Mouse (Mus musculus) layer of hippocampus, postnatal 36 days (tissue): ENCODE measurements around the gene Dnaja3. TPM values are rescaled to one million over a fixed set of nuclear protein-coding genes. Genes with fewer than 3 reads are reported as not detected.

Source experiments
- DNase-seq, 2 experiments: peaks; one replicate each; pipeline ENCODE4 v3.0.0; 2022
- total RNA-seq, 2 experiments: library from RNA; stranded (reverse); gene quantifications; 2 replicates each; pipeline ENCODE4 v1.2.3; 2021

The Dnaja3 gene
- total RNA-seq = 10 to 100 TPM; 61.7 to 65.6 TPM

DNA sequence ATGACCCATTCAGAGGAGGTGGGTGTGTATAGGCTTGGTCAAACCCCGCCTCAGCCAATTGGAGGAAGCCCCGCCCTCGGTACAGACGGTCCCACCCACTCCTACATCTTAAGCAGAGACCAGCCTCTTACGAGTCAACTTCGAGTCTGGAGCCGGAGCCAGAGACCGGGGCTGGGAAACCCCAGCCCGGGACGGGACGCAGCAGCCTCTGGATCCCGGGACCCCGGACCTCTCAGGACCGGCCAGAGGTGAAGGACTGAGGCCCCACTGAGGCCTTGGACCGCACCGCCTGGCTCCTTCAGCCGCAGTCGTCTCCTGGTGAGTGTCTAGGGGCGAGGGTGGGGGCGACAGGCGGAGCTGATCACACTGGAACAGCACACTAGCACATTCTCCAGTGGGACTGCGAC, at the start of gene Dnaja3, which contains the start of gene Vasn:
Gene Dnaja3 (plus strand): TSS at position 159 of the 407 bp plus-strand sequence.
Gene Vasn (plus strand): TSS at position 111 of the 407 bp plus-strand sequence.
- peak; percentile 48 to 57 for DNase-seq

DNA sequence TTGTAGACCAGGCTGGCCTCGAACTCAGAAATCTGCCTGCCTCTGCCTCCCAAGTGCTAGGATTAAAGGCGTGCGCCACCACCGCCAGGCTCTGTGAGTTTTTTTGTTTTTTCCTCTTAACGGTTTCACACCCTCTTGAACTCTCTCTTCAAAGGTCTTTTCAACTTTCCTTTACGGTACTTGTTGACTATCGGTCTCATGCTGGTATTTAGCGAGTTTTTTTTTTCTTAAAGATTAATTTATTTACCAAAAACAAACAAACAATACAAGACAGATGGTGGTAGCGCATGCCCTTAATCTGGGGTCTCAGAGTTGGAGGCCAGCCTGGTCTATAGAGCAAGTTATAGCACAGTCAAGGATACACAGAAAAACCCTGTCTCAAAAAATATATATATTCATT, 49.6 kb upstream of the Dnaja3 start:
- no peak for DNase-seq

DNA sequence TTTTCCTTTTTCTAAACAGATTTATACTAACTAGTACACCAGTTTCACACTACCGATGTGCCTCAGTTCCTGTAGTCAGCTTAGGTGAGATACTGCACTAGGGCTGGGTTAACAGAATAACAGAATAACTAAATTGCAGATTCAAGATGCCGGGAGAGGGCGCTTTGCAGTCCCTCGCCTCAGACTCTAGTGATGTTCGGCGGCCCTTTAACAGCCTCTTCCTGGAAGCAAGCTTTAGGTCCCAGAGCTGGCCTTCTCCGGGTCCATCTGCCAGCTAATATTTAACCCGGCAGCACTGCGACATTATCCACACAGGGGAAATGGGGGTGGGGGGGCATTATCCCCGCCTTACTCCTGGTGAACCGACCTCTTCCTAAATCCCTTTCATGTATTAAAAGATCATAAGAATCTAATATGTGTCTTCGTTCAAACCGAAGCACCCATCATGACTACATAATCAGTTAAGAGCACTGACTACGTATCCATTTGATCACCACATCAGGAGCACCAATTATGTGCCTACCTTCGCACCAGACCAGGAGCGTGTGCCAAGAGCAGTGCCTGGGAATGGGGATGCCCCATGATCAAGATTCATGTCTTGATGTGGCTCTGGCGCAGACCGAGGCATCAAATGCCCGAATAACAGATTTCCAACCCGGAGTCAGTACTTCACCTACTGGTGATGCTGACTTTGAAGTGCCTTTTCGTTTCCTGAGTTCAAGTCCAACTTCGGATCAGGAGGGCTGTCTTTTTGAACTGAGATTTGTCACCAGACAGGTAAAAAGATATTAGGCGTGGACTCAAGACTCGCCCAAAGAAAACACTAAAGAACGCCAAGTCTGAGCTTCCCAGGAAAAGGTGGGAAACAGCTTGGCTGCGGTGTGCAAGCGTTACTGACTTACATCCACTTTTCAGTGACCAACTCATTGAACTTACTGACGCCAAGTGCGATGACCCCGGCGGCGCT, 46.6 kb upstream of the Dnaja3 start:
- peak; percentile 41 to 50 for DNase-seq

GRCm38 (mm10) chr16:4593971-4594813, 45.6 kb upstream of the Dnaja3 start, which contains the start of gene Glis2:
TSS of gene Glis2 (plus strand) at chr16:4594713.
- DNase-seq = peak in 1 of 2 experiments; percentile 42

DNA sequence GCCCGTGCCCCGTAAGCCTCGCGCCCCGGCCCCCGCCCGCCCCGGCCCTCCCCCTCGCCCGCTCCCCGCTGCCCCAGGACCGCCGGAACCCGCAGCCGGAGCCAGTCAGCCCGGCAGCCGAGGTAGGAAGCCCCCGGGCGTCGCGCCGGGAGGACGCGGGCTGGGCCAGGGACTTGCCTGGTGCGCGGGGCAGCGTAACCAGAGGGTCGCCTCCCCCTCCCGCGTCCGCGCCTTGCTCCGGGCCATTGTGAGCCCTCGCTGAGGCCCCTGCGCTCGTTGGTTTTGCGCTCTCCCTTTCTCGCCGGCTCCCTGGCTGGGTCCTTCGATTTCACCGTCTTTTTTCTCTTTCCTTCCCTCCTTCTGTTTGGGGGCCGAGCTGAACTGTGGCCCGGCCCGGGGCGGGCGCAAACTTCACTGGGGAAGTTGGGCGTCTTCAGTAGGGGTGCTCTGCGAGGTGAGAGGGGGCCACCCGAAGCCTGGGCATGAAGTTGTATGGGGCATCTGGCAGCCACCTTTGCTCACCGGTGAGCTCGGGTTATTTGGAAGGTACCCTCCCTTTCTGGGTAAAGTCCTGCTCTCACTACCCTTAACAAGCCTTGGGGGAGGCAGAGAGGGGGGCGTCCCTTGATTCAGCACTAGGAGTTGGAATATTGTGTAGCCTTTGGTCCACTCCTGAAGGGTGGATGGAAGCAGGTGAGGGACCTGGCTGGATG, 44.8 kb upstream of the Dnaja3 start:
- DNase-seq = peak in 1 of 2 experiments; percentile 32

- peak in 1 of 2 experiments; percentile 35 for DNase-seq
Measured at GRCm38 (mm10) chr16:4595527-4595963, 44.2 kb upstream of the Dnaja3 start.

DNA sequence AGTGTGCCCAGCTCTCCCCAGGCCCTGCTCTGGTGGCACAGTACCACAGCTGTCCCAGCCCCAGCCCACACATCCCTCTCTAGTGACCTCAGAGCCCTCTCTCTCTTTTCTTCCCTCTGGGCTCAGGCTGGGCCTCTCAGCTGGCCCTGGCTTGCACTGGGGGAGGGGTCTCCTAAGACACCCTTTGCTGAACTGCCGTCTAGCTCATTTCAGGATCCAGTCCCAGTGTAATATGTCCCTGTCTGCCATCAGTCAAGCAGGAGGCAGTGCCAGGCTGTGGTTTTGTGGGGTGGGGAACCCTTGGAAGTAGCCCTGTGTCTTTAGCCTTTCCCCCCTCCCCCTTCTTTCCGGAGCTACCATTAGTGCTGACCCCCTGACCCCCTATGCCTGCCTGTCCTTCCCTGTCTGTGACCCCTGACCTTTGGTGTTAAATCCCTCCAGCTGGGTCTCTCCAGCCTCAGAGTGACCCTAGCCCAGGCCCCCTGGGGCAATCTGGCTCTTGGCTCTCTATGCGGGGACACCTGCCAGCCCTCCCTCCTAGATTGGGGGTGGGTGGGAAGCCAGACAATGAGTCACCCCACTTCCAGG, 43.6 kb upstream of the Dnaja3 start:
- no peak for DNase-seq

DNA sequence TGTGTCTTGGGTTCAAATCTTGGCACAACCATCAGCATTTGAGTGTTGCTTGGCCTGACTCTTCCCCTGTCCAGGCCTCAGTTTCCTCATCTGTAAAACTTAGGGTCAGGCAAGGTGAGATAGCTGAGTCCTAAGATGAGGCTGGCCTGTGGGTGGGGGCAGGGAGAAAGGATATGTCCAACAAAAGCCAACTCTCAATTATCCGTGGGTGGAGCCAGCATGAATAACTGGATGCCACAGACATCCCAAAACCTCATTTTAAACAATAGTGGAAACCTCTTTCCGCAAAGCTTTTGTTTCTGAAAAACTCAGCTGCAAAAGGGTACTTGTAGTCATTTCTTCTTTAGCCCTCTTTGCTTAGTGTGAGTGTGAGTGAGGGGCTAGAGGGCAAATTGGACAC, 43.0 kb upstream of the Dnaja3 start:
- no peak for DNase-seq

DNA sequence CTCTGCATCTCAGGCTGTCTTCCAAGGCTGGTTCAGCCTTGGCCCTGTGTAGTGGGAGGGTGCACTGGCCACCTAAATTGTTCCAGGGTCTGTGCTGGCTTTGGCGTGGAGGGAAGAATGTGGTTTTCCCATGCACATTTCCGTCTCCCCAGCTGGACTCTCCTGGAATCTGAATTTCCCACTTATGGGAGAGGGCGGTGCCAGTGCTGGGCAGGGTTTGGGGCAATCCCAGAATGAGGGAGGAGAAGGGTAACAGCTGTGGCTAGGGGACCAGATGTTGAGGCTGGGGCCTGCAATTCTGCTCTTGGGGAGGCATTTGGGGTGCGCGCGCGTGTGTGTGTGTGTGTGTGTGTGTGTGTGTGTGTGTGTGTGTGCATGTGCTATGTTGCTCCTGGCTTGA, 42.5 kb upstream of the Dnaja3 start:
- no peak for DNase-seq

GRCm38 (mm10) chr16:4598041-4598440, 41.7 kb upstream of the Dnaja3 start:
- no peak for DNase-seq

GRCm38 (mm10) chr16:4598891-4599543, 40.8 kb upstream of the Dnaja3 start:
- DNase-seq = no peak

DNA sequence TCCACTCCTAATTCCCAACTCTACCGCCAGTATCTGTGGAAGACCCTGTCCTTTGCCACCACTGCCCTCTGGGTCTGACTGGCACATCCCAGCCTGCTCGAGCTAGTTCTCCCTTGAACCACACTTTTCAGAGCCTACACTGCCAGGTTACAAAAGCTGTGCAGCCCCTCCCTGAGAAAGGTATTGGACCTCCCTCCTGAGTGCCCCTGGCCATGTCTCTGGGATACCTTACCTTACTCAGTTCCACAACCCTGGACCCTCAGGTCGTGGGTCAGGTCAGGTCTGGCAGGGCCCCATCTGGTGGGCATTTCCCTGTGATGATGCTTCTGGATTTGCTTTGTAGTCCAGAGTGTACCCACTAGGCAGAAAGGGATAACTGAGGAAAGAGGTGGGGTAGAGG, 40.2 kb upstream of the Dnaja3 start:
- no peak for DNase-seq

DNA sequence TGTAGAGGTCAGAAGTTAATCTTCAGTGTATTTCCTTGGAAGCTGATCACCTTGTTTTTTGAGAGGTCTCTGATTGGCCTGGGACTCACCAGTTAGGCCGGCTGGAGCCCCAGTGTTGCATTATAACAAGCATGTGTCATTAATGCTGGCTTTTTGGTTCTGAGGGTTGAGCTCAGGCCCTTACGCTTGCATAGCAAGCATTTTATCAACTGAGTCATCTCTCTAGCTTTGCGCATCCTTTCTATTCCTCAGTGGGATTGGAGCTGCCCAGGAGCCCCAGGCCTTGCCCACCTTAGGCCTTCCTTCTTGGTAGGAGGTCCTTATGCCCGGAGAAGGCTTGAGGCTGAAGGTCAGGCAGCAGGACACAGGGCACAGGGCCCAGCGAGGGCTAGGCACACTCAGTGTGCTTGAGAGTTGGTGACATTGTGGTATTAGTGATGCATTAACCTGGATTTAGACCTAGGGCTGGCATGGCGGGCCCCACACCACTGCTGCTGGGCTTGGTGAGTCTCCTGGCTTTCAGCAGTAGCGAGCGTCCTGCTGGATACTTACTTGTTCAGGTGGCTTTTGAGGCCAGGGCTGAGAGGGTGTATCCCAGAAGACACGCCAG, 39.0 kb upstream of the Dnaja3 start:
- no peak for DNase-seq

- DNase-seq = no peak
Measured at GRCm38 (mm10) chr16:4602189-4602588, 37.6 kb upstream of the Dnaja3 start.

DNA sequence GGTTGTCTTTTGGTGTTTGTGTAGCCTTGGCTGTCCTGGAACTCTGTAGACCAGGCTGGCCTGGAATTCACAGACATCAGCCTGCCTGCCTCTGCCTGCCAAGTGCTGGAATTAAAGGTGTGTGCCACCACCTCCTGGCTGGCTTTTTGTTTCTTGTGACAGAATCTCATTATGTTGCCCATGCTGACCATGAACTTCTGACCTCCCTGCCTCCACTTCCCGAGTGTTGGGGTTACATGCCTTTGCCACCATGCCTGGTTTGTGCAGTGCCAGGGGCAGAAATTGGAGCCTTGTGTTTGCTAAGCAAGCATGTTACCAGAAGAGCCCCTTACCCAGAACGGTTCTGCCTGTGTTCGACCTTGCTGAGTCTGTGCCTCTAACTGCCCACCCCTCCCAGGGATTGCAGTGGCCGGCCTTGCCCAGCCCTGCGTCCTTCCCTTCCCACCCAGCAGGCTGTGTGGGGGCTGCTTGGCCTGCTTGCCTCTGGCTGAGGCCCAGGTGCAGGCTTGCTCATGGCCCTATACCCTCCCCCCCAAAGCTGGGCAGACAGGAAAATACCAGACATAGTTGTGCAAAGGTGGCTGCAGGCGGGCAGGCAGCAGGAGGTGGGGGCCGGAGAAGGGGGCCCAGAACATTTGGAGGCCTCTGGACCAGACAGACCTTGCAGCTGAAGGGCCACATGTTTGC, 36.9 kb upstream of the Dnaja3 start:
- no peak for DNase-seq

GRCm38 (mm10) chr16:4603453-4603837, 36.3 kb upstream of the Dnaja3 start:
- no peak for DNase-seq

GRCm38 (mm10) chr16:4604293-4604837, 35.4 kb upstream of the Dnaja3 start:
- no peak for DNase-seq

DNA sequence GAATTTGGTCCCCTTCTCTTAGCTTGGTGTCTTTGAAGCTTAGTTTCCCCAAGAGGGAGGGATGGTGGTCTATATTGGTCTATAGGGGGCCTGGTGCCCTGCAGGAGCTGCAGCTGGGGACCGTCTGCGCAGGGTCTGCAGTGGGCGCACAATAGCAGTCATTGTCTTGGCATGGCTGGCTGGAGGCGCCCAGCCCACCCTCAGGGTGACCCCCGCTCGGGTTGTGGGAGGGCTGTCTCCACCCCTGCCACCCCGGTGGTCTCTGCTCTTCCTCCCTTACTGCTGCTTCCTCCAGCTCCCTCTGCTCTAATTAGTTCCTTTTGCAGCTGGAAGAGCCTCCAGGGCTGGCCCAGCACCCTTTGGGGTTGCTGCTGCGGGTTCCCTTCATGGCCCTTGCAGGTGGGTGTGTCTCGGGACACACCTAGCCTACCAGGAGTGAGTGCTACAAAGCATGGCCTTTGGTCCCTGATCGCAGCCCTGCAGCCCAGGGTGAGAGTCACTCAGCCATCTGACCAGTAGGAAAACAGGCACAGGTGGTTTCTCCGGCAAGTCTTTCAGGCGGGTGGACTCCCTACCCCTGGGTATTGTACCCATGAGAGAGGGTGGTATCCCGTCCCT, 34.2 kb upstream of the Dnaja3 start:
- no peak for DNase-seq

DNA sequence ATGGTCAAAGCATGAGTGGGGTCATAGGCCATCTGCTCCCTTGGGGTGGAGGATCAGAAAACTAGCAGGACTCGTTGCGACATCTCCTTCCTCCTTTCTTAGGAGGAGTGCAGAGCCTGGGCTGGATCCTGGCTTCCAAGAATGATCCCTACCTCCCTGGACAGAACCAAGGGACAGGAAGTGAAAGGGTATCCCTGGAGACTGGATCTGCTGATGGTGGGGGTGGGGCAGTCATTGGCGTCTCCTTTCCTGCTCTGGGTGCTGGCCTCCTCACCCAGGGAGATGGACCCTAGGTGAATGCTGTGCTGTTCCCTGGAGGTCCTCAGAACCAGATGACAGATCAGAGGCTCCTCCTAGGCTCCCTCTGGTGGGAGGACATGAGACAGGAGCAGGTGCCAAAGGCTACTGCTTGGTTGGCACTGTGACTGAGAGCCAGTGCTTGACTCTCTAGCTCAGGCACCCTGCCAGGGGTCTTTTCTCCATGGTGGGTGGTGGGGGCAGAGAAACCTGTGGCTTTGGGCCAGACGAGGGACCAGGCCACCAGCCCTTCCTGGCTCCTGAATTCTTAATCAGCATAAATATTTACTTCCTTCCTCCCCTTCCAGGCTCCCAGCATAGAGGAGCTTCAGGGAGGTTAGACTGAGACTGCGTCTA, 33.2 kb upstream of the Dnaja3 start:
- DNase-seq = no peak
